Mouse (Mus musculus) WW6 (cell line): ENCODE results near the gene Papola.
"Not testable (repeated sequence)": the region's sequence is repeated elsewhere in the genome, so short reads cannot be mapped to it uniquely, and the experiment has no call there.

Source experiments
- DNase-seq: peaks from one replicate; pipeline ENCODE4 v3.0.0-alpha.2; 2013; ENCODE audit warnings: low read depth, low spot score

Gene Papola

GRCm38 (mm10) chr12:105805790-105806189, 21.3 kb downstream of the Papola start:
- no peak for DNase-seq

GRCm38 (mm10) chr12:105806205-105806604, 21.7 kb downstream of the Papola start:
- DNase-seq: no peak

GRCm38 (mm10) chr12:105807416-105807815, 22.9 kb downstream of the Papola start:
- DNase-seq: no peak

GRCm38 (mm10) chr12:105808945-105809344, 24.5 kb downstream of the Papola start:
- DNase-seq: no peak

GRCm38 (mm10) chr12:105810608-105811007, 26.1 kb downstream of the Papola start:
- no peak for DNase-seq

GRCm38 (mm10) chr12:105813957-105814356, 29.5 kb downstream of the Papola start:
- no peak for DNase-seq

GRCm38 (mm10) chr12:105823472-105823871, 39.0 kb downstream of the Papola start:
- no peak for DNase-seq

GRCm38 (mm10) chr12:105824743-105825142, 40.2 kb downstream of the Papola start:
- DNase-seq: no peak

- DNase-seq: no peak
Measured at GRCm38 (mm10) chr12:105825266-105825665, 40.8 kb downstream of the Papola start.

- DNase-seq: no peak
Measured at GRCm38 (mm10) chr12:105832541-105832940, 48.0 kb downstream of the Papola start.

- no peak for DNase-seq
Measured at GRCm38 (mm10) chr12:105834926-105835325, 50.4 kb downstream of the Papola start.

- no peak for DNase-seq
Measured at GRCm38 (mm10) chr12:105835571-105835970, 51.1 kb downstream of the Papola start.

- DNase-seq: no peak
Measured at GRCm38 (mm10) chr12:105836196-105836595, 51.7 kb downstream of the Papola start.

- no peak for DNase-seq
Measured at GRCm38 (mm10) chr12:105839096-105839495, 54.6 kb downstream of the Papola start.

- not testable (repeated sequence) for DNase-seq
Measured at GRCm38 (mm10) chr12:105840545-105840944, 56.1 kb downstream of the Papola start.

- DNase-seq: no peak
Measured at GRCm38 (mm10) chr12:105843243-105844005, 58.9 kb downstream of the Papola start.

- DNase-seq: no peak
Measured at GRCm38 (mm10) chr12:105844406-105844805, 59.9 kb downstream of the Papola start.

- no peak for DNase-seq
Measured at GRCm38 (mm10) chr12:105849102-105849501, 64.6 kb downstream of the Papola start.

GRCm38 (mm10) chr12:105850675-105851074, 66.2 kb downstream of the Papola start:
- no peak for DNase-seq

- DNase-seq: no peak
Measured at GRCm38 (mm10) chr12:105852798-105853197, 68.3 kb downstream of the Papola start.

GRCm38 (mm10) chr12:105854639-105855038, 70.1 kb downstream of the Papola start:
- DNase-seq: no peak

GRCm38 (mm10) chr12:105857902-105858640, 73.6 kb downstream of the Papola start:
- no peak for DNase-seq

- no peak for DNase-seq
Measured at GRCm38 (mm10) chr12:105862072-105862471, 77.6 kb downstream of the Papola start.
